Mouse (Mus musculus) olfactory bulb, adult 2 months (tissue): ENCODE results near the gene Ciz1.

Experiments
- CTCF ChIP-seq: fragments of 200-500 bp; IDR thresholded peaks from 2 replicates; pipeline ENCODE4 v1.5.1; 2012; ENCODE audit warnings: low read depth, mild to moderate bottlenecking, low read length, moderate library complexity; ENCODE audit not compliant: insufficient read depth
- POLR2A ChIP-seq: fragments of 200-500 bp; IDR thresholded peaks from 2 replicates; pipeline ENCODE4 v1.6.1; 2012; ENCODE audit warnings: mild to moderate bottlenecking, low read depth, low read length, moderate library complexity; ENCODE audit not compliant: insufficient read depth

GRCm38 (mm10) chr2:32427720-32428119 is 75.6 kb downstream of the Ciz1 start:
- no peak for TF ChIP-seq CTCF
- no peak for TF ChIP-seq POLR2A
